Mouse (Mus musculus) spleen, adult 2 months (tissue): ENCODE data around the gene Ensa.

Source experiments
- CTCF ChIP-seq: fragments of 200-500 bp; IDR thresholded peaks from 2 replicates; pipeline ENCODE4 v1.5.1; 2011; ENCODE audit warnings: mild to moderate bottlenecking, inconsistent platforms; ENCODE audit not compliant: insufficient read depth, insufficient read length, insufficient replicate concordance; ENCODE audit errors: extremely low read depth
- POLR2A ChIP-seq: fragments of 200-500 bp; IDR thresholded peaks from 2 replicates; pipeline ENCODE4 v1.6.1; 2011; ENCODE audit warnings: low read depth, low read length, inconsistent platforms

- TF ChIP-seq CTCF: no peak
- no peak for TF ChIP-seq POLR2A
These were observed 43.2 kb downstream of the Ensa start for GRCm38 (mm10) chr3:95668026-95668425.
